Mouse (Mus musculus) E14TG2a.4 (cell line): Measurements from ENCODE around the gene Coro1a.

Experiments used
- CTCF ChIP-seq: conservative IDR thresholded peaks from 2 replicates; pipeline ENCODE4 v1.5.1; 2014; ENCODE audit warnings: low read length
- NANOG ChIP-seq: IDR thresholded peaks from 2 replicates; pipeline ENCODE4 v1.6.1; 2014; ENCODE audit warnings: borderline replicate concordance, low read length, mixed read lengths

DNA sequence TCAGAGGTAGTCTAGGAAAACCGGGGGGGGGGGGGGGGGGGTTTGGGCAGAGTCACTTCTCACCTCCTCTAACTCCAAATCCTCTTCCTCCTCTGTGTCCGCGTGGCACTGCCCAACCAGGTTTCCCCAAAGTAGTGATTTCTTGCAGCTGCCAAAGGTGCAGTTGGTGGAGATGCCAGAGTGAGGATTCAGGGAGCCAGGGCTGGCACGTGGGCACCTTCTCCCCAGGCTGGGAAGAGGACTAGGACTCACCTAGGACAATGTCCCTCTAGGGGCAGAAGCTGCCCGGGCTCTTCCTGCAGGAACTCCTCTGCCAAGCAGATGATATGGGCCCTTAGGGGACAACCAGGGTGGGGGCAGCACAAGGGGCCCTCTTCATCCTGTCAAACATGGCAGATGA, 15.9 kb downstream of the Coro1a start:
- TF ChIP-seq CTCF (no peak), NANOG (no peak)
